Mouse (Mus musculus) embryonic facial prominence, embryonic 13.5 days (tissue): ENCODE measurements around the gene Ino80b. TPM values are rescaled to one million over a fixed set of nuclear protein-coding genes. Genes with fewer than 3 reads are reported as not detected.
A peak's percentile ranks its signal among the peaks of the same experiment; 100 is the strongest.

Source experiments
- ATAC-seq: fragments of 200-750 bp; cut with Nextera tagmentation; 2 replicates; pipeline ENCODE4 v1.8.0; 2017; ENCODE audit warnings: low read depth; ENCODE audit not compliant: insufficient number of reproducible peaks, insufficient read depth, low FRiP score, low TSS enrichment
- H3K27ac ChIP-seq: fragments of 300-500 bp; sonication (generic); 2 replicates; pipeline ENCODE4 v1.5.1; 2015; ENCODE audit warnings: moderate library complexity, mild to moderate bottlenecking, inconsistent platforms
- H3K27me3 ChIP-seq: fragments of 300-500 bp; sonication (generic); 2 replicates; pipeline ENCODE4 v1.6.1; 2015; ENCODE audit warnings: mild to moderate bottlenecking, inconsistent platforms
- H3K36me3 ChIP-seq: fragments of 300-500 bp; sonication (generic); 2 replicates; pipeline ENCODE4 v1.6.1; 2015; ENCODE audit warnings: mild to moderate bottlenecking, inconsistent platforms
- H3K4me1 ChIP-seq: fragments of 300-500 bp; sonication (generic); 2 replicates; pipeline ENCODE4 v1.6.1; 2015; ENCODE audit warnings: inconsistent platforms
- H3K4me2 ChIP-seq: fragments of 300-500 bp; sonication (generic); 2 replicates; pipeline ENCODE4 v1.6.1; 2015; ENCODE audit warnings: moderate library complexity, mild to moderate bottlenecking, inconsistent platforms
- H3K4me3 ChIP-seq: fragments of 300-500 bp; sonication (generic); 2 replicates; pipeline ENCODE4 v1.5.1; 2015; ENCODE audit warnings: mild to moderate bottlenecking, inconsistent platforms
- H3K9ac ChIP-seq: fragments of 300-500 bp; sonication (generic); 2 replicates; pipeline ENCODE4 v1.6.1; 2015; ENCODE audit warnings: mild to moderate bottlenecking, inconsistent platforms
- H3K9me3 ChIP-seq: fragments of 300-500 bp; sonication (generic); 2 replicates; pipeline ENCODE4 v1.6.1; 2016; ENCODE audit warnings: inconsistent platforms
- WGBS: fragments of 180-500 bp; shearing (Covaris S2); methylation state at CpG from one replicate; pipeline ENCODE4 v1.1.7; 2015; ENCODE audit warnings: mixed read lengths; 5-methylcytosine and 5-hydroxymethylcytosine counted together
- polyA plus RNA-seq: library from polyadenylated mRNA; unstranded; fragments of >200 nt; fragmentation: Nextera tagmentation; extraction: Ambion mirVana; gene quantifications from 2 replicates; pipeline ENCODE4 v1.2.1, GENCODE M21; 2015

Gene Ino80b
- polyA plus RNA-seq, 1 experiment from 2014 or later = 13.9 TPM

DNA sequence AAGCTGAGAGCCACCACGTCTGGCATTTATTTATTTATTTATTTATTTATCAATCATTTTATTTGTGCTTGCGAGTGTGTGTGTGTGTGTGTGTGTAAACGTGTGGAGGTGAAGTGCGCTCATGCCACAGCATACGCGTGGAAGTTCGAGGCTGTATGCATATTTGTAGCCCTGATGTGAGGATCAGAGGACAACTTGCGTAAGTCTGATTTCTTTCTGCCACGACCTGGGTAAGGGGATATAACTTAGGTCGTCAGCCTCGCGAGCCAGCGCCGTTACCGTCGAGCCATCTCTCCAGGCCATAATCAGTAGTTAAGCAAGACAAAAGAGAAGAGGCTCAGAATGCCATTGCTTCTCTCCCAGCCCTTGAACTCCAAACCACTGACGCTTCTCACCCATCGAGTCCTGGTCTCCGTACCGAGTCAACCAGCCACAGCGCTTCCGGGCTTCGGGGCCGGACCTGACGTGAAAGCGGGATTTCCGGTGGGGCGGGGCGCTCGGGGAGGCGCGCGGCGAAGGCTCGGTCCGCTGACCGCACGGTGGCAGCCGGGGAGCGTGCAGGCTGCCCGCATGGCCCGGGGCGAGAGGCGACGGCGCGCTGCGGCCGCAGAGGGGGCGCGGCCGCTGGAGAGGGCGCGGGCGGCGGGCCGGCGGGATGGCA is 10.1 kb downstream of the Ino80b start, which contains the start of gene Mogs:
Mogs (plus strand) TSS at position 486 of the 661 bp plus-strand sequence.
- Histone ChIP-seq H3K27me3 (no peaks in the 10 kb centered on the region), H3K9ac (peak within 1 kb of the TSS; percentile 94), H3K4me3 (peak within 1 kb of the TSS; percentile 91), H3K9me3 (no peaks in the 10 kb centered on the region), H3K36me3 (peaks cover 37% of the 10 kb centered on the region), H3K4me1 (peaks cover 46% of the 10 kb centered on the region), H3K27ac (peak within 1 kb of the TSS; percentile 86), H3K4me2 (peak within 1 kb of the TSS; percentile 96)
- peak; percentile 81 for ATAC-seq
- WGBS = 1% methylated on average over 40 of the region's 58 CpGs

DNA sequence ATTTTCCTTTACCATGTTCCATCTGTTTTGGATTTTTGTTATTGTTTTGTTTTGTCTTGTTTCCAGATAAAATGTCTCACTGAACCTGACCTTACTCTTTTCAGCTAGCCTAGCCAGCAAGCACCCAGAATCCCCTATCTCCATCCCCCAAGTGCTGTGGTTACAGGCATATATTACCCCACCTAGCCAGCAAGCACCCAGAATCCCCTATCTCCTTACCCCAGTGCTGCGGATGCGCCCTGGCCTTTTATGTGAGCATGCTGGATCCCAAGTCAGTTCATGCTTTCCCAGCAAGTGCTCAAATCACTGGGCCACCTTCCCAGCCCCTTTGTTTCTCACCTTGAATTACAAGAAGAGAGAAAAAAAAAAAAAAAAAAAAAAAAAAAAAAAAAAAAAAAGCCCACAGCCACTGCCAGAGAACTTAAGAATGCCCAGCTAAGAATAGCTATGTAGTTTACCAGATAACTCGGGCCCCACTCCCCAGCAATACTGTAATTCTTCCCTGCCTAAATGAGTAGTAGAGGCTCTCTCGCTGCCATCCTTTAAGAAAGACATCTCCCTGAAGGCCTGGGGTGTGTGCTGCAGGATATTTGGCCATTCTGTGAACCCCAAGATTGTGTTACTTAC is 13.6 kb downstream of the Ino80b start:
- H3K9me3 ChIP-seq = no peaks in the 10 kb centered on the region
- WGBS = 91% methylated on average over 4 of the region's 4 CpGs

DNA sequence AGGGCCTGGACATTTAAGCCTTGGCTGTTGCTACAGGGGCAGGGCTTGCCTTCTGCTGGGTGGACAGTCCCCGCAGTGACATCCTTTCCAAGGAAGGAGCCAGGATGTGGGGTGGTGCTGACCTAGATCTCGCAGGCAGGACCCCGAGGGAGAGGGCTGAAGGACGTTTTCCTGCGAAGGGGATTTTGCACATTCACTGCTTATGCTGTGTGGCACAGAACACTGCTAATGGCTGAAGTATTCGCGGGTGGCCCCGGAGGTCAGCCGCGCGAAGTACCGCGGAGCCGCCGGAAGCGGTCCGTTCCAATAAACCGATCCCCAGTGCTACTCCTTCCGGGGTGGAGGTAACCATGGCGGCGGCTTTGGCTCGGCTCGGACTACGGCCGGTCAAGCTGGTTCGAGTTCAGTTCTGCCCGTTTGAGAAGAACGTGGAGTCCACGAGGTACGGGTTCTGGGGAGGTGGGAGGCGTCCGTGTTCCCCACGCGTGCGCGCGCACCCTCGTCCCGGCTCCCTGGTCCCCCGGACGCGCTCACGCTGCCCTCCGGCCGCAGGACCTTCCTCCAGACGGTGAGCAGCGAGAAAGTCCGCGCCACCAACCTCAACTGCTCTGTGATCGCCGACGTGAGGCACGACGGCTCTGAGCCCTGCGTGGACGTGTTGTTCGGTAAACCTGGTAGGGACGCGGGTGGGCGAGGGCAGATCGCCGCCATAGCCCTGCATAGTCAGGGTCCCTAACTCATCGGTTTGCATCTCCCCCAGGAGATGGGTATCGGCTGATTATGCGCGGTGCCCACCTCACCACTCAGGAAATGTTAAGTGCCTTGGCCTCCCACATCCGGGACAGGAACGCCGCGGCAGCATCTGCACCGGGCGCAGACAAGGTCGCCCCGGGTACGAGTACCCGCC is 16.2 kb downstream of the Ino80b start, which contains the start of gene Mrpl53:
Mrpl53 (plus strand) TSS at position 279 of the 907 bp plus-strand sequence.
- H3K4me1 ChIP-seq = peaks cover 22% of the 10 kb centered on the region
- H3K27ac ChIP-seq = peak within 1 kb of the TSS; percentile 81
- peak within 1 kb of the TSS; percentile 91 for H3K4me3 ChIP-seq
- H3K9me3 ChIP-seq = no peaks in the 10 kb centered on the region
- no peaks in the 10 kb centered on the region for H3K27me3 ChIP-seq
- under 1% methylated on average over 76 of the region's 76 CpGs for WGBS
- peak; percentile 80 for ATAC-seq
- peak within 1 kb of the TSS; percentile 88 for H3K4me2 ChIP-seq
- peak within 1 kb of the TSS; percentile 94 for H3K9ac ChIP-seq
- peaks cover 13% of the 10 kb centered on the region for H3K36me3 ChIP-seq

More for the DNA sequence above, 13.6 kb downstream of the Ino80b start:
- no peak for ATAC-seq
- Histone ChIP-seq H3K9ac (no peak overlapping the region), H3K36me3 (peaks cover 8% of the 10 kb centered on the region), H3K27ac (no peak overlapping the region), H3K4me1 (peaks cover 36% of the 10 kb centered on the region), H3K4me3 (no peak overlapping the region), H3K27me3 (no peaks in the 10 kb centered on the region), H3K4me2 (no peak overlapping the region)

DNA sequence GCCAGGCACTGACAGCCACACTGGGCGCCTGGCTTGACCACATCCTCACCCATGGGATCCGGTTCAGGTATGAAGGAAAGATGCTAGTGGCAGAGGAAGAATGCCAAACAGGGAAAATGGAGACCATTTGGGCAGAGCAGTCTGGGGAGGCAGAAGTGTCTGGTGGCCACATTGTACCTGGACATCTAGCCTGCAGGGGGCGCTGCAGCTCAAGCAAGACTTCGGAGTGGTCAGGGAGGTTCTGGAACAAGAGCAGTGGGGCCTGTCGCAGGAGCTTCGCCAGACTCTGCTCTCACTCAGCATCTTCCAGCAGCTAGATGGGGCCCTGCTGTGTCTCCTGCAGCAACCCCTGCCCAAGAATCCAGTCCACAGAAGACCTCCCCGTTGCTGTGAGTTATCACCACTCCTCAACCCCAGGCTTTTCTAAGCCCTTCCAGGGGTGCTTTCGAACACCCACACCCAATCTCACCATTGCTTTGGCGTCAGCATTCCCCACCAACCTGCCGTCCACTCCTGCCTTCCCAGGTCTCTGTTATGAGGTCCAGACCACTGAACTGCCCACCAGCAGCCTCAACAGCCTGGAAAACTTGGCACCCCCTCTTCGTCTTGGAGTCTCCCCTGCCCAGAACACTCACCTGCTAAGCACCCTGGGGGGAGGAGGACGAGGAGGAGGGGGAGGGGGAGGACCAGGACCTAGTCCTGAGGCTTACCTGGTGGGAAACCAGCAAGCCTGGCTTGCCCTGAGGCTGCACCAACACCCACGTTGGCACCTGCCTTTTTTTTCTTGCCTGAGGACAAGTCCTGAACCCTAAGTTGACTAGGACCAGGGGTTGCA is 17.4 kb downstream of the Ino80b start:
- H3K9ac ChIP-seq = peak overlapping the region; percentile 94; the same call in 1 of the 2 replicates
- 31% methylated on average over 13 of the region's 13 CpGs for WGBS

DNA sequence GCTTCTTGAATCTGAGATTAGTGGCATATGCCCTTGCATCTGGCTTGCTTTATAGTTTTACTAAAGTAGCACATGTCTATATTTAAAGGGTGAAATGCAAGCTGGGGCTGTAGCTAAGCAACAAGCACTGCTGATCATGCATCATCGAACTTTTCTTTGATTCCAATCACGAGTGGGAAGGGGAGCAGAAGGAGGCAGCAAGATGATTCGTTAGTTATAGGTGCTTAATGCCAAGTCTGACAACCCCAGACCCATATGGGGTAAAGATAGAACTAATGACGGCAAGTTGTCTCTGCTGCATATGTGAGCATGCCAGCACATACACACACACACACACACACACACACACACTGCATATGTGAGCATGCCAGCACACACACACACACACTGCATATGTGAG is 21.1 kb downstream of the Ino80b start:
- Histone ChIP-seq H3K9ac (no peak overlapping the region), H3K36me3 (peaks cover 9% of the 10 kb centered on the region; the same call in 1 of the 2 replicates), H3K4me3 (no peak overlapping the region), H3K9me3 (no peaks in the 10 kb centered on the region), H3K27me3 (peaks cover 8% of the 10 kb centered on the region), H3K27ac (no peak overlapping the region), H3K4me1 (peaks cover 34% of the 10 kb centered on the region), H3K4me2 (no peak overlapping the region)
- no peak for ATAC-seq
- 65% methylated on average over 4 of the region's 4 CpGs for WGBS

More for the DNA sequence above, 17.4 kb downstream of the Ino80b start:
- peak overlapping the region; percentile 88 for H3K4me2 ChIP-seq
- no peak for ATAC-seq
- no peaks in the 10 kb centered on the region for H3K9me3 ChIP-seq
- peaks cover 30% of the 10 kb centered on the region for H3K4me1 ChIP-seq
- H3K27ac ChIP-seq = 0 out of 2 replicates have a peak overlapping the region, but pooled peaks have one; percentile 81
- no peaks in the 10 kb centered on the region; the same call in 1 of the 2 replicates for H3K27me3 ChIP-seq
- H3K36me3 ChIP-seq = peaks cover 13% of the 10 kb centered on the region
- peak overlapping the region; percentile 91 for H3K4me3 ChIP-seq

DNA sequence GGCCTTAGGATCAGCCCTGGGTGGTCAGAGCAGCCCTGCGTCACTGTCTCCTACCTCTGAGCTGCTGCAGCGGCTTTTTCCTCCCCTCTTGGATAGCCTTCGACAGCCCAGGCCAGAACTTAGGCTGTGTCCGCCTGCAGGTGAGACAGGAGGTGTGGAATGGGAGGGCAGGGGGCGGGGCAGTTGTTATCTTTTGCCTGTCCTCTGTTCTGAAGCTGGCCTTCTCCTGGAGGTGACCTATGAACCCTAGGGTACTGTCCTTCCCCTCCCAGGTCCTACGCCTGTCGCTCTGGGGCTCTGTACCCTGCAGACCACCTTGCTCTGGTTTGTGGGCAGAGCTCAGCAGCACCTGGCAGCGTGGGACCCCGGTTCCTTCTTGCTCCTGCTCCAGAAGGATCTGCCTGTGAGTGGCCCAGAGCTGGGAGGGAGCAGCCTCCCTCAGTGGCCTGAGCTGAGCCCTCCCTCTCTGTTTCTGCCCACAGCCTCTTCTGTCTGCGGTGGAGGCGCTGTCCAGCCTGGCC is 22.0 kb downstream of the Ino80b start:
- H3K4me1 ChIP-seq = peaks cover 30% of the 10 kb centered on the region
- peak overlapping the region; percentile 99 for H3K4me2 ChIP-seq
- no peaks in the 10 kb centered on the region for H3K9me3 ChIP-seq
- peaks cover 9% of the 10 kb centered on the region; the same call in 1 of the 2 replicates for H3K36me3 ChIP-seq
- H3K9ac ChIP-seq = peak overlapping the region; percentile 87
- no peak overlapping the region for H3K27ac ChIP-seq
- ATAC-seq = no peak
- WGBS = 42% methylated on average over 11 of the region's 11 CpGs
- H3K27me3 ChIP-seq = peaks cover 8% of the 10 kb centered on the region
- peak overlapping the region; percentile 75; the same call in 1 of the 2 replicates for H3K4me3 ChIP-seq

DNA sequence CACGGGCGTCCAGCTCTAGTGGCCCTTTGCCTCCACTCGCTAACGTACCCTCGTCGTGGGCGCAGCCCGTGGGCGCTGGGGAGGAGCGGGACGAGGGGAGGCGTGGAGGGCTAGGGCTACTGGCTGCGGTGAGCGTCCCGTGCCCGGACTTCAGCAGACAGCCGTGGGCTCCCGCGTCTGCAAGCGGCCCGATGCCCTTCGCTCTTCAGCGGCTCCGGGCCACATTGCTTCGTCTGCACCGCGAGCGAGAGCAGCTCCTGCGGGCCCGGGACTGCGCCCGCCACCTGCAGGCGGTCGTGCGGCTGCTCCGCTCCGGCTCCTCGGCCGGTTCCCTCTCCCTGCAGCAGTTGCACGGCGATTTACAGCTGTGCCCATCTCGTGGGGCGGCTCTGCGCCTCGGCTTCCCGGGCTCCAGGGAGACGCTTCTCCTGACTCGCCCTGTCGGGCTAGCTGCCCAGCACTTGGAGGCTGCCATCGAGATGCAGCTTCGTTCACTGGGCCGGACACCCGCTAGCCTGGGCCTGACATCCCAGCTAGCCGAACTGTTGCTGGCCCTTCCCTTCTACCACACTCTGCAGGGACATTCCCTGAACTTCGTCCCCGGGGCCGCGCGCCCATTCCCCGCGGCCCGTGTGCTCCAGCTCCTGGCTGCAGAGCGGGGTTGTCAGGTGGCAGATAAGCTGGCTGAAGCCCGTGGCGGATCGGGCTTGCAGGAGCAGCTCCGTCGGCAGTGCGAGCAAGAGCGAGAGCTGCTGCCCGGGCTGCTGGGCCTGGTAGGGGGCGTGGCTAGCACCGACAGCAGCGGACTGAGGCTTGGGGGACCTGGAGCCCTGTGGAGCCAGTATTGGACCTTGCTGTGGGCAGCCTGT is 23.3 kb downstream of the Ino80b start:
- H3K27me3 ChIP-seq = peaks cover 8% of the 10 kb centered on the region
- no peaks in the 10 kb centered on the region for H3K9me3 ChIP-seq
- H3K27ac ChIP-seq = peak overlapping the region; percentile 84
- under 1% methylated on average over 74 of the region's 74 CpGs for WGBS
- peaks cover 8% of the 10 kb centered on the region; the same call in 1 of the 2 replicates for H3K36me3 ChIP-seq
- H3K4me3 ChIP-seq = peak overlapping the region; percentile 75
- H3K4me1 ChIP-seq = peaks cover 21% of the 10 kb centered on the region
- peak overlapping the region; percentile 99 for H3K4me2 ChIP-seq
- peak overlapping the region; percentile 87 for H3K9ac ChIP-seq
- ATAC-seq = peak; percentile 70

DNA sequence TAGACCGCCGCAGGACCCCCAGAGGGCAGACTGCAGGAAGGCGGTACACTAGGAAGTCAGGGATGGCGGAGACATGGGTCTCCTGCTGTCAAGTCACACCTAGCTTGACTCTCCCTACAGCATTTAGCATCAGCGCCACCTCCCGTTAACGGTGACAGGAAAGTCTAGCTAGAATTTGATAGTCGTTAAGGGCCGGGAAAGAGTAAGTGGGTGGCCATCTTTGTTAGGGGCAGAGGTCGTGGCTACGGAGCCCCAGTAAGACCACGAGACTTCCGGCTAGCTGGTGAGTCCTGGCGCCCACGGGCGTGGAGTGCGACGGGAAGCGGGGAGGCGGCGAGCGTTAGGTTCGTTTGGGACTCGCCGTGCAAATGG is 23.9 kb downstream of the Ino80b start, which contains the start of the genes Ccdc142 and Gm42688:
Ccdc142 (plus strand) TSS at position 286 of the 372 bp plus-strand sequence.
Gm42688 (plus strand) TSS at position 302 of the 372 bp plus-strand sequence.
- H3K27ac ChIP-seq = peak within 1 kb of the TSS; percentile 84
- H3K9ac ChIP-seq = peak within 1 kb of the TSS; percentile 87
- 0 out of 2 replicates have a peak, but pooled peaks cover 3% of the 10 kb centered on the region for H3K36me3 ChIP-seq
- H3K4me3 ChIP-seq = peak within 1 kb of the TSS; percentile 75
- H3K4me1 ChIP-seq = peaks cover 21% of the 10 kb centered on the region
- peak; percentile 84 for ATAC-seq
- 0% methylated on average over 25 of the region's 25 CpGs for WGBS
- no peaks in the 10 kb centered on the region for H3K9me3 ChIP-seq
- H3K27me3 ChIP-seq = peaks cover 9% of the 10 kb centered on the region
- peak within 1 kb of the TSS; percentile 99 for H3K4me2 ChIP-seq

DNA sequence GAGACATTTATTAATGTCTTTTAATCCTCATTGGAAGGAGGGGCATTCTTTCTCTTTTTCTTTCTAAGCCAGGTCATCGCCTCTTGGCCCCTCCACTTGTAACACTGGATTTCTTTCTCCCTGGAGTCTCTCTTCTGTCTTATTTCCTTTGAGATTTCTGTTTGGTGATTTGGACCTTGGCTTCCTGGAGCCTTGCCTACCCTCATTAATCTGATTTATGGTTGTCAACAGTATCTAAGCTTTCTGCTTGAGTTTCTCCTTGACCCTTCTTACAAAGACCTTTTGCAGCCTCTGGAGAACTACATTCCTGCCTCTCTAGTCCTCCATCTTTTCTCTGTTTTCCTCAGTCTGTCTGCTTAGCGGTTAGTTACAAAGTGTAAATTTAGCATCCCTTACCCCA is 26.8 kb downstream of the Ino80b start:
- peaks cover 22% of the 10 kb centered on the region for H3K27me3 ChIP-seq
- WGBS = 70% methylated on average over 2 of the region's 2 CpGs
- H3K9ac ChIP-seq = no peak overlapping the region
- H3K4me3 ChIP-seq = no peak overlapping the region
- no peak overlapping the region for H3K27ac ChIP-seq
- no peak overlapping the region for H3K4me2 ChIP-seq
- no peaks in the 10 kb centered on the region for H3K36me3 ChIP-seq
- no peaks in the 10 kb centered on the region for H3K9me3 ChIP-seq
- ATAC-seq = no peak
- H3K4me1 ChIP-seq = peaks cover 19% of the 10 kb centered on the region
